Mouse (Mus musculus): ENCODE results near the gene Ncs1.

- TF ChIP-seq POLR2A (IDR thresholded peaks at IDR 0.05; ENCODE audit: insufficient read depth, low read depth, low read length) (no peak), CTCF (IDR thresholded peaks at IDR 0.05; ENCODE audit: insufficient read depth, low read depth, low read length) (no peak)
These were observed 57.6 kb downstream of the Ncs1 start for GRCm38 (mm10) chr2:31303177-31303576.
